Mouse (Mus musculus) E14TG2a.4 (cell line): ENCODE results near the gene Sft2d1.
A peak's percentile ranks its signal among the peaks of the same experiment; 100 is the strongest.

Source experiments
- H3K27me3 ChIP-seq: 2 replicates; pipeline ENCODE4 v1.6.1; 2014; ENCODE audit warnings: low read length, control low read depth; ENCODE audit not compliant: insufficient read depth
- H3K36me3 ChIP-seq: 2 replicates; pipeline ENCODE4 v1.6.1; 2014; ENCODE audit warnings: low read length, control low read depth; ENCODE audit not compliant: insufficient read depth
- H3K4me1 ChIP-seq: replicated peaks from 2 replicates; pipeline ENCODE4 v1.6.1; 2014; ENCODE audit warnings: low read depth, low read length, control low read depth
- H3K4me3 ChIP-seq: replicated peaks from 2 replicates; pipeline ENCODE4 v1.5.1; 2014; ENCODE audit warnings: mild to moderate bottlenecking, low read length
- H3K9me3 ChIP-seq: 2 replicates; pipeline ENCODE4 v1.6.1; 2014; ENCODE audit warnings: low read length, control low read depth
- CTCF ChIP-seq: conservative IDR thresholded peaks from 2 replicates; pipeline ENCODE4 v1.5.1; 2014; ENCODE audit warnings: low read length
- NANOG ChIP-seq: IDR thresholded peaks from 2 replicates; pipeline ENCODE4 v1.6.1; 2014; ENCODE audit warnings: borderline replicate concordance, low read length, mixed read lengths
- POU5F1 ChIP-seq: IDR thresholded peaks from 2 replicates; pipeline ENCODE4 v1.6.1; 2014; ENCODE audit warnings: low read length, borderline replicate concordance

Gene Sft2d1

GRCm38 (mm10) chr17:8340407-8341359 lies 29.8 kb downstream of the Sft2d1 start:
- peaks cover 4% of the 10 kb centered on the region; the same call in 1 of the 2 replicates for H3K36me3 ChIP-seq
- peaks cover 72% of the 10 kb centered on the region for H3K27me3 ChIP-seq
- TF ChIP-seq POU5F1 (no peak), NANOG (no peak), CTCF (no peak)
- peak overlapping the region; percentile 81 for H3K4me3 ChIP-seq
- no peaks in the 10 kb centered on the region for H3K9me3 ChIP-seq
- H3K4me1 ChIP-seq = peaks cover 19% of the 10 kb centered on the region

- H3K27me3 ChIP-seq = peaks cover 78% of the 10 kb centered on the region
- peaks cover 4% of the 10 kb centered on the region; the same call in 1 of the 2 replicates for H3K36me3 ChIP-seq
- peak overlapping the region; percentile 81 for H3K4me3 ChIP-seq
- TF ChIP-seq NANOG (no peak), POU5F1 (no peak), CTCF (no peak)
- H3K4me1 ChIP-seq = peaks cover 19% of the 10 kb centered on the region
- no peaks in the 10 kb centered on the region for H3K9me3 ChIP-seq
Measured at GRCm38 (mm10) chr17:8341360-8341963, 30.6 kb downstream of the Sft2d1 start.

DNA sequence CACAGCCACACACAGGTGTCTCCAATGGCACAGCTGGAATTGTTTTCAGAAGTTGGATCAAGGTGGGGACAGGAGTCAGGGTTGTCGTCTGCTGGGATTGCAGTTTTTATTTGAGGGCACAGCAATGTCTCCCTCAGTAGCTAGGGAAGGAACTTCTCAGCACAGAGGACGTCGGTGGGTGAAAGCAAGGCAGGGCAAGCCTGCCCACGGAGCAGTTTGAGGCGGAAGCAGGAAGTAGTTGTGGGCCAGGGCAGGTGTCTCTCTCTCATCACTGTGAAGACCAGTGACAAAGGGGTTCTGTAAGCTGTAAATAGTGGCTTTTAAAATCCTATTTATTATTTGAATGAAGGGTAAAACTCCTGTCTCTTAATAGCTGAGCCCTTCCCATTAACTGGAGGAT lies 31.8 kb downstream of the Sft2d1 start:
- no peaks in the 10 kb centered on the region for H3K9me3 ChIP-seq
- H3K36me3 ChIP-seq = peaks cover 4% of the 10 kb centered on the region; the same call in 1 of the 2 replicates
- no peak overlapping the region for H3K4me3 ChIP-seq
- H3K27me3 ChIP-seq = peaks cover 84% of the 10 kb centered on the region
- H3K4me1 ChIP-seq = peaks cover 19% of the 10 kb centered on the region
- TF ChIP-seq CTCF (no peak), POU5F1 (no peak), NANOG (no peak)

GRCm38 (mm10) chr17:8343416-8343815 lies 32.5 kb downstream of the Sft2d1 start:
- peaks cover 81% of the 10 kb centered on the region for H3K27me3 ChIP-seq
- H3K36me3 ChIP-seq = peaks cover 3% of the 10 kb centered on the region; the same call in 1 of the 2 replicates
- H3K4me3 ChIP-seq = no peak overlapping the region
- peaks cover 19% of the 10 kb centered on the region for H3K4me1 ChIP-seq
- no peaks in the 10 kb centered on the region for H3K9me3 ChIP-seq
- TF ChIP-seq NANOG = no peak
- TF ChIP-seq POU5F1 = no peak
- TF ChIP-seq CTCF = no peak

DNA sequence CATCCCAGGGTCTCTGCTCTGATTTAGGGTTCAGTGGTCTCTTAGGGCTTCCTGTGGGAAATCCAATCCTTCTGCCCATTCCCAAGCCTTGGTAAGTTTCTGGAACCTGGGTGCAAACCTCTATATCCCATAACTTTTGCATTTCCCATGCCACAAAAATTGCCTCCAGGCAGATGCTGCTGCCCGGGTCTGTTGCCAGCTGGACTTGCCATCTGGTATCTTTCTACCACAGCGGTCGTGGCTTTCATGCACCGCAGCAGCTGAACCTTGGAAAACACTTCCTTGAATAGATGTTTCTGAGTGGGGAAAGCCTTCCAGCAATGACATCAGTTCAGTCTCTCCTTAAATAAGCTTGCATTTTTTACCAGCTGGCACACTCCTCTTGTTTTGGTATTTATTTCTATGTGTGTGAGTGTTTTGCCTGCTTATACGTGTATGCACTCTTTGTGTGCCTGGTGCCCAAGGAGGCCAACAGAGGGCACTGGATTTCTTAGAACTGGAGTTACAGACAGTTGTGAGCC lies 36.9 kb downstream of the Sft2d1 start:
- Histone ChIP-seq H3K36me3 (no peaks in the 10 kb centered on the region), H3K4me3 (no peak overlapping the region), H3K27me3 (peaks cover 45% of the 10 kb centered on the region), H3K9me3 (no peaks in the 10 kb centered on the region), H3K4me1 (0 out of 2 replicates have a peak, but pooled peaks cover 5% of the 10 kb centered on the region)
- no peak for TF ChIP-seq POU5F1
- no peak for TF ChIP-seq CTCF
- no peak for TF ChIP-seq NANOG

DNA sequence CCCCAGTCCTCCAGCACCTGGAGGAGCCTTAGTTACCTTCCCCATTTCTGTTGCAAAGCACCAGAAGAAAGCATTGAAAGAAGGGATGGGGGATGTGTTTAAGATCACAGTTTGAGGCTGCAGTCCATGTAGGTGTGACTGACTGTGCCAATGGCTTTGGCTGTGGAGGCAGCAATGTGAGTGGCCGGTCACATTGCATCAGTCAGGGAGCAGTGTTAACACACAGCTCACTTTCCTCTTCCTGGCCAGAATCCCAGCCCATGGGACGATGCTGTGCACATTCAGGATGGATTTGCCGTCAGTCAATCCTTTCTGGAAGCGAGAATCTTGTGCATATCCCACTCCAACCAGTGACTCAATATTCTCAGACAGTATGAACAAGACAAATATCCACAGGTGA lies 38.0 kb downstream of the Sft2d1 start:
- Histone ChIP-seq H3K9me3 (0 out of 2 replicates have a peak, but pooled peaks cover under 1% of the 10 kb centered on the region), H3K4me3 (no peak overlapping the region), H3K4me1 (0 out of 2 replicates have a peak, but pooled peaks cover 5% of the 10 kb centered on the region), H3K27me3 (peaks cover 36% of the 10 kb centered on the region), H3K36me3 (no peaks in the 10 kb centered on the region)
- TF ChIP-seq CTCF (no peak), POU5F1 (no peak), NANOG (no peak)

GRCm38 (mm10) chr17:8351088-8351487 lies 40.2 kb downstream of the Sft2d1 start:
- H3K4me1 ChIP-seq = 0 out of 2 replicates have a peak, but pooled peaks cover 5% of the 10 kb centered on the region
- TF ChIP-seq CTCF (no peak), POU5F1 (no peak), NANOG (no peak)
- H3K27me3 ChIP-seq = peaks cover 20% of the 10 kb centered on the region
- H3K4me3 ChIP-seq = no peak overlapping the region
- H3K9me3 ChIP-seq = 0 out of 2 replicates have a peak, but pooled peaks cover 7% of the 10 kb centered on the region
- H3K36me3 ChIP-seq = no peaks in the 10 kb centered on the region

DNA sequence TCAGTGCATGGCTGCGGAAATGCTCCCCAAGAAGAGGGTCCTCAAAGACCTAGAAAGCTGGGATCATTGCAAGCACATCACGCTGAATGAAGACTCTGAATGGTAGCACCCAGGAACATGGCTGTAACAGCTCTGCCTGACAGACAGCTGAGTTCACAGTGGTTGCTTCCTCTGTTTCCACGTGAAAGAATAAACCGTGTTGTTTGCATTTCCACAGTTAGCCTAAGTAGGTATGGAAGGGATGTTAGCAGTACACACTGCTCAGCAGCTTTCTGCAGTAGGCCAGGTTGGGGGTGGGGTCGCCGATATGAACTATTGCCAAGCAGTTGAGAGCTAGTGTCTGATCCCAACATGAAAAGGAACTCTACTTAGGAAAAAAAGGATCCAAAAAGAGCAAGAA lies 44.8 kb downstream of the Sft2d1 start, which contains the start of gene T2:
T2 (plus strand) TSS at position 301 of the 400 bp plus-strand sequence.
- Histone ChIP-seq H3K4me3 (no peak within 1 kb of the TSS), H3K27me3 (peaks cover 24% of the 10 kb centered on the region; the same call in 1 of the 2 replicates)
- TF ChIP-seq NANOG (no peak), POU5F1 (no peak), CTCF (no peak)

More for the DNA sequence above, 44.8 kb downstream of the Sft2d1 start, which contains the start of gene T2:
- H3K36me3 ChIP-seq = no peaks in the 10 kb centered on the region
- H3K4me1 ChIP-seq = peaks cover 21% of the 10 kb centered on the region
- 0 out of 2 replicates have a peak, but pooled peaks cover 7% of the 10 kb centered on the region for H3K9me3 ChIP-seq
